Mouse (Mus musculus) kidney, embryonic 14.5 days (tissue): ENCODE data around the gene Zmynd8. TPM values are rescaled to one million over a fixed set of nuclear protein-coding genes. Genes with fewer than 3 reads are reported as not detected.

Experiments
- ATAC-seq: fragments of 200-750 bp; cut with Nextera tagmentation; 2 replicates; pipeline ENCODE4 v1.8.0; 2017; ENCODE audit warnings: moderate number of reproducible peaks, mild to moderate bottlenecking, moderate TSS enrichment, moderate library complexity; ENCODE audit not compliant: low FRiP score, low TSS enrichment
- H3K27ac ChIP-seq: fragments of 300-500 bp; sonication (generic); 2 replicates; pipeline ENCODE4 v1.5.1; 2014; ENCODE audit warnings: low read depth, mild to moderate bottlenecking, low read length, moderate library complexity, mixed read lengths
- H3K27me3 ChIP-seq: fragments of 300-500 bp; sonication (generic); 2 replicates; pipeline ENCODE4 v1.6.1; 2014; ENCODE audit warnings: mild to moderate bottlenecking, low read length; ENCODE audit not compliant: control insufficient read depth, insufficient read depth
- H3K36me3 ChIP-seq: fragments of 300-500 bp; sonication (generic); 2 replicates; pipeline ENCODE4 v1.6.1; 2014; ENCODE audit warnings: low read length, mixed read lengths; ENCODE audit not compliant: control insufficient read depth, insufficient read depth
- H3K4me1 ChIP-seq: fragments of 300-500 bp; sonication (generic); 2 replicates; pipeline ENCODE4 v1.6.1; 2014; ENCODE audit warnings: low read length, mixed read lengths; ENCODE audit not compliant: control insufficient read depth, insufficient read depth
- H3K4me2 ChIP-seq: fragments of 300-500 bp; sonication (generic); replicated peaks from 2 replicates; pipeline ENCODE4 v1.6.1; 2014; ENCODE audit warnings: low read depth, mild to moderate bottlenecking, low read length
- H3K4me3 ChIP-seq: fragments of 300-500 bp; sonication (generic); 2 replicates; pipeline ENCODE4 v1.5.1; 2014; ENCODE audit warnings: mild to moderate bottlenecking, low read length
- H3K9ac ChIP-seq: fragments of 300-500 bp; sonication (generic); 2 replicates; pipeline ENCODE4 v1.6.1; 2014; ENCODE audit warnings: low read depth, mild to moderate bottlenecking, low read length, moderate library complexity
- H3K9me3 ChIP-seq: fragments of 300-500 bp; sonication (generic); 2 replicates; pipeline ENCODE4 v1.6.1; 2016; ENCODE audit warnings: low read length; ENCODE audit not compliant: control insufficient read depth
- WGBS: fragments of 180-500 bp; shearing (Covaris S2); extraction: QIAGEN DNeasy Blood & Tissue Kit; methylation state at CpG from one replicate; pipeline ENCODE4 v1.1.7; 2014; 5-methylcytosine and 5-hydroxymethylcytosine counted together
- polyA plus RNA-seq: library from polyadenylated mRNA; unstranded; fragments of >200 nt; fragmentation: Nextera tagmentation; extraction: Ambion mirVana; gene quantifications from 2 replicates; pipeline ENCODE4 v1.2.1, GENCODE M21; 2014

Zmynd8 gene
- polyA plus RNA-seq, 1 experiment from 2014 or later, result 61.1 TPM

- Histone ChIP-seq H3K9me3 (peaks cover 11% of the 10 kb centered on the region), H3K4me3 (no peak overlapping the region), H3K9ac (no peak overlapping the region), H3K27ac (no peak overlapping the region), H3K4me2 (no peak overlapping the region), H3K27me3 (no peaks in the 10 kb centered on the region), H3K4me1 (no peaks in the 10 kb centered on the region), H3K36me3 (no peaks in the 10 kb centered on the region)
- 48% methylated on average over 3 of the region's 3 CpGs for WGBS
- ATAC-seq, result no peak
Measured at GRCm38 (mm10) chr2:165925144-165925543, 26.3 kb upstream of the Zmynd8 start.

- H3K9ac ChIP-seq, result no peak overlapping the region
- ATAC-seq, result no peak
- peaks cover 11% of the 10 kb centered on the region for H3K9me3 ChIP-seq
- H3K4me3 ChIP-seq, result no peak overlapping the region
- 55% methylated on average over 2 of the region's 2 CpGs for WGBS
- H3K36me3 ChIP-seq, result no peaks in the 10 kb centered on the region
- no peaks in the 10 kb centered on the region for H3K4me1 ChIP-seq
- H3K27me3 ChIP-seq, result no peaks in the 10 kb centered on the region
- no peak overlapping the region for H3K27ac ChIP-seq
- H3K4me2 ChIP-seq, result no peak overlapping the region
Measured at GRCm38 (mm10) chr2:165924695-165925094, 25.9 kb upstream of the Zmynd8 start.

- H3K9me3 ChIP-seq, result peaks cover 11% of the 10 kb centered on the region
- no peak overlapping the region for H3K4me2 ChIP-seq
- H3K4me1 ChIP-seq, result no peaks in the 10 kb centered on the region
- H3K4me3 ChIP-seq, result no peak overlapping the region
- 86% methylated on average over 8 of the region's 8 CpGs for WGBS
- ATAC-seq, result no peak
- no peak overlapping the region for H3K27ac ChIP-seq
- no peaks in the 10 kb centered on the region for H3K36me3 ChIP-seq
- H3K27me3 ChIP-seq, result no peaks in the 10 kb centered on the region
- H3K9ac ChIP-seq, result no peak overlapping the region
Measured at GRCm38 (mm10) chr2:165923715-165924114, 24.9 kb upstream of the Zmynd8 start.

- WGBS, result 84% methylated on average over 3 of the region's 3 CpGs
- ATAC-seq, result no peak
- Histone ChIP-seq H3K9ac (no peak overlapping the region), H3K9me3 (peaks cover 9% of the 10 kb centered on the region), H3K36me3 (no peaks in the 10 kb centered on the region), H3K4me1 (no peaks in the 10 kb centered on the region), H3K27me3 (no peaks in the 10 kb centered on the region), H3K4me2 (no peak overlapping the region), H3K27ac (no peak overlapping the region), H3K4me3 (no peak overlapping the region)
Measured at GRCm38 (mm10) chr2:165922994-165923393, 24.2 kb upstream of the Zmynd8 start.

- no peak overlapping the region for H3K27ac ChIP-seq
- H3K4me3 ChIP-seq, result no peak overlapping the region
- H3K4me1 ChIP-seq, result no peaks in the 10 kb centered on the region
- H3K36me3 ChIP-seq, result no peaks in the 10 kb centered on the region
- H3K9me3 ChIP-seq, result peaks cover under 1% of the 10 kb centered on the region; the same call in 1 of the 2 replicates
- ATAC-seq, result no peak
- no peak overlapping the region for H3K4me2 ChIP-seq
- H3K9ac ChIP-seq, result no peak overlapping the region
- no peaks in the 10 kb centered on the region for H3K27me3 ChIP-seq
- WGBS, result 61% methylated on average over 13 of the region's 13 CpGs
Measured at GRCm38 (mm10) chr2:165922047-165922728, 23.4 kb upstream of the Zmynd8 start.

- no peaks in the 10 kb centered on the region for H3K27me3 ChIP-seq
- peak; percentile 62; the same call in 1 of the 2 replicates for ATAC-seq
- no peak overlapping the region for H3K4me3 ChIP-seq
- no peak overlapping the region for H3K4me2 ChIP-seq
- H3K36me3 ChIP-seq, result no peaks in the 10 kb centered on the region
- no peak overlapping the region; the same call in 1 of the 2 replicates for H3K27ac ChIP-seq
- H3K9me3 ChIP-seq, result no peaks in the 10 kb centered on the region
- peaks cover 4% of the 10 kb centered on the region; the same call in 1 of the 2 replicates for H3K4me1 ChIP-seq
- WGBS, result 21% methylated on average over 11 of the region's 11 CpGs
- no peak overlapping the region for H3K9ac ChIP-seq
Measured at GRCm38 (mm10) chr2:165914298-165914697, 15.5 kb upstream of the Zmynd8 start.

- Histone ChIP-seq H3K4me1 (peaks cover 4% of the 10 kb centered on the region; the same call in 1 of the 2 replicates), H3K36me3 (no peaks in the 10 kb centered on the region), H3K9me3 (no peaks in the 10 kb centered on the region), H3K9ac (no peak overlapping the region), H3K27ac (no peak overlapping the region), H3K4me2 (no peak overlapping the region), H3K27me3 (no peaks in the 10 kb centered on the region), H3K4me3 (no peak overlapping the region)
- ATAC-seq, result peak; percentile 38; the same call in 1 of the 2 replicates
- WGBS, result 50% methylated on average over 7 of the region's 7 CpGs
Measured at GRCm38 (mm10) chr2:165913073-165913472, 14.3 kb upstream of the Zmynd8 start.

GRCm38 (mm10) chr2:165909731-165910130 lies 10.9 kb upstream of the Zmynd8 start:
- Histone ChIP-seq H3K4me2 (no peak overlapping the region), H3K27me3 (no peaks in the 10 kb centered on the region), H3K36me3 (no peaks in the 10 kb centered on the region), H3K9me3 (no peaks in the 10 kb centered on the region), H3K9ac (no peak overlapping the region), H3K4me1 (peaks cover 15% of the 10 kb centered on the region), H3K27ac (no peak overlapping the region), H3K4me3 (no peak overlapping the region)
- ATAC-seq, result no peak

- peaks cover 11% of the 10 kb centered on the region for H3K4me1 ChIP-seq
- 0 out of 2 replicates have a peak overlapping the region, but pooled peaks have one; percentile 61 for H3K27ac ChIP-seq
- ATAC-seq, result peak; percentile 68
- H3K9me3 ChIP-seq, result no peaks in the 10 kb centered on the region
- H3K27me3 ChIP-seq, result no peaks in the 10 kb centered on the region
- 29% methylated on average over 7 of the region's 8 CpGs for WGBS
- H3K9ac ChIP-seq, result no peak overlapping the region
- no peaks in the 10 kb centered on the region for H3K36me3 ChIP-seq
- no peak overlapping the region; the same call in 1 of the 2 replicates for H3K4me2 ChIP-seq
- H3K4me3 ChIP-seq, result no peak overlapping the region
Measured at GRCm38 (mm10) chr2:165907199-165907598, 8.4 kb upstream of the Zmynd8 start.
